Mouse (Mus musculus): ENCODE measurements at regions not wholly inside any gene's neighbourhood (a gene's known extent, or its start where the extent isn't known, plus 50 kb on each side); places are given as distances from the start of the nearest gene placed in this dataset.

Small RNAs in the stretch of these regions (microRNA-seq; reads per million reads assigned to microRNA genes)
- gene Gm25347: 0 reads per million in 2 experiments
